Mouse (Mus musculus) liver, adult 2 months (tissue): ENCODE data around the gene Mettl14. TPM values are rescaled to one million over a fixed set of nuclear protein-coding genes. Genes with fewer than 3 reads are reported as not detected.

Source experiments
- DNase-seq: peaks from one replicate; pipeline ENCODE4 v3.0.0-alpha.2; 2011; ENCODE audit warnings: low read depth, low spot score; ENCODE audit errors: extremely low read depth
- H3K27ac ChIP-seq: fragments of 200-500 bp; replicated peaks from 2 replicates; pipeline ENCODE4 v1.5.1; 2012; ENCODE audit warnings: low read depth, mild to moderate bottlenecking, control low read depth, inconsistent platforms, low read length; ENCODE audit not compliant: insufficient read depth
- H3K27me3 ChIP-seq: fragments of 200-500 bp; 2 replicates; pipeline ENCODE4 v1.6.1; 2012; ENCODE audit warnings: mild to moderate bottlenecking, moderate library complexity, low read length, inconsistent platforms; ENCODE audit not compliant: control insufficient read depth, insufficient read depth
- H3K36me3 ChIP-seq: fragments of 200-500 bp; 2 replicates; pipeline ENCODE4 v1.6.1; 2012; ENCODE audit warnings: low read length, inconsistent platforms; ENCODE audit not compliant: control insufficient read depth, insufficient read depth
- H3K4me1 ChIP-seq: fragments of 200-500 bp; 2 replicates; pipeline ENCODE4 v1.6.1; 2011; ENCODE audit warnings: low read length; ENCODE audit not compliant: control insufficient read depth, insufficient read depth
- H3K4me3 ChIP-seq: fragments of 200-500 bp; 2 replicates; pipeline ENCODE4 v1.5.1; 2011; ENCODE audit warnings: low read depth, mild to moderate bottlenecking, control low read depth, low read length, moderate library complexity; ENCODE audit not compliant: insufficient read depth
- H3K79me2 ChIP-seq: fragments of 200-500 bp; 2 replicates; pipeline ENCODE4 v1.6.1; 2012; ENCODE audit warnings: inconsistent platforms, mild to moderate bottlenecking, low read length, moderate library complexity; ENCODE audit not compliant: control insufficient read depth, insufficient read depth
- H3K9ac ChIP-seq: fragments of 200-500 bp; 2 replicates; pipeline ENCODE4 v1.6.1; 2012; ENCODE audit warnings: low read depth, mild to moderate bottlenecking, control low read depth, inconsistent platforms, low read length
- CTCF ChIP-seq: fragments of 200-500 bp; IDR thresholded peaks from 2 replicates; pipeline ENCODE4 v1.5.1; 2011; ENCODE audit warnings: low read depth, low read length, control low read depth
- POLR2A ChIP-seq: fragments of 200-500 bp; IDR thresholded peaks from 2 replicates; pipeline ENCODE4 v1.6.1; 2011; ENCODE audit warnings: low read length, control low read depth; ENCODE audit not compliant: insufficient read depth; ENCODE audit errors: extremely low read depth
- WGBS: fragments of 180-500 bp; shearing (Covaris S2); methylation state at CpG from one replicate; pipeline ENCODE4 v1.1.7; 2018; 5-methylcytosine and 5-hydroxymethylcytosine counted together
- polyA plus RNA-seq: library from polyadenylated mRNA; depleted of rRNA; stranded (reverse); fragments of >200 nt; gene quantifications from 2 replicates; pipeline ENCODE4 v1.2.3, GENCODE M21; 2012; rRNA removed
- total RNA-seq: library from RNA; depleted of rRNA; stranded (reverse); fragments of >200 nt; gene quantifications from 2 replicates; pipeline ENCODE4 v1.2.3, GENCODE M21; 2014; rRNA removed

The Mettl14 gene
- 2.9 and 3.9 TPM in 2 replicates for total RNA-seq
- 1.9 and 2.9 TPM in 2 replicates for polyA plus RNA-seq

DNA sequence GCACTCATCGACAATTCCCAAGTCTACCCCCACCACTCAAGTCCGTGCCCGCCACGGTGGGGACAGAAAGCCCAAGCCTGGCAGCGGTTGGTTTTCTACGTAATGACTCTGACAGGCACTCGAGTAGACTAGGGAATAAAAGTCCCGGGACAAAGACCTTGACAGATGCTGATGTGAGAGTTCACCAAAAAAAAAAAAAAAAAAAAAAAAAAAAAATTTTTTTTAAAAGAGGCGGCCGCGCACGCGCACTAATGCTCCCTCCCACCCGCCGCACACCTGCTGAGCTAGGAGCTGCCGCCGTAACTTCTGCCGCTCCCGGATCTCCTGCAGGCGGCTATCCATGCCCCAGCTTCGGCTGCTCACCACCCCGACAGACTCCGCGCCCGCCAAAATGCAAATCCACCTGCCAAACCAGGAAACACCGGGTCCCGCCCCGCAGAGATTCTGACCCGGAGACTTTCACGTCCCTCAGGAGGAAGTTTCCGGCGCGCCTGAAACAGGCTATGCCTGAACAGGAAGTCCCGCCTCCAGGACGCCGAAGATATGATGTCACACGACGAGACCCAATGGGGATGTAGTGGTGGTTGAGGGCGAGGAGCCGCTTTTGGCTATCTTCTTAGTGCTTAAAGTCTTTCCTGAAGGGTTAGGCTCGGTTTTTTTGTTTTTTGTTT is at the start of gene Mettl14:
TSS of gene Mettl14 (minus strand) at position 623 of the 671 bp plus-strand sequence.
- under 1% methylated on average over 41 of the region's 41 CpGs for WGBS
- H3K9ac ChIP-seq = peak within 1 kb of the TSS; percentile 87
- TF ChIP-seq POLR2A (no peak), CTCF (no peak)
- DNase-seq = peak; percentile 94
- no peaks in the 10 kb centered on the region; the same call in 1 of the 2 replicates for H3K4me1 ChIP-seq
- H3K27me3 ChIP-seq = no peaks in the 10 kb centered on the region
- peak within 1 kb of the TSS; percentile 90 for H3K4me3 ChIP-seq
- H3K79me2 ChIP-seq = peaks cover 2% of the 10 kb centered on the region; the same call in 1 of the 2 replicates
- 0 out of 2 replicates have a peak, but pooled peaks cover 2% of the 10 kb centered on the region for H3K36me3 ChIP-seq
- H3K27ac ChIP-seq = peak within 1 kb of the TSS; percentile 91

GRCm38 (mm10) chr3:123433362-123433761 is 47.5 kb upstream of the Mettl14 start:
- H3K79me2 ChIP-seq = no peaks in the 10 kb centered on the region
- WGBS = 66% methylated on average over 3 of the region's 3 CpGs
- TF ChIP-seq POLR2A = no peak
- TF ChIP-seq CTCF = no peak
- no peak overlapping the region for H3K27ac ChIP-seq
- H3K4me3 ChIP-seq = no peak overlapping the region
- H3K4me1 ChIP-seq = no peaks in the 10 kb centered on the region
- DNase-seq = no peak
- no peaks in the 10 kb centered on the region for H3K27me3 ChIP-seq
- H3K9ac ChIP-seq = no peak overlapping the region
- H3K36me3 ChIP-seq = no peaks in the 10 kb centered on the region

DNA sequence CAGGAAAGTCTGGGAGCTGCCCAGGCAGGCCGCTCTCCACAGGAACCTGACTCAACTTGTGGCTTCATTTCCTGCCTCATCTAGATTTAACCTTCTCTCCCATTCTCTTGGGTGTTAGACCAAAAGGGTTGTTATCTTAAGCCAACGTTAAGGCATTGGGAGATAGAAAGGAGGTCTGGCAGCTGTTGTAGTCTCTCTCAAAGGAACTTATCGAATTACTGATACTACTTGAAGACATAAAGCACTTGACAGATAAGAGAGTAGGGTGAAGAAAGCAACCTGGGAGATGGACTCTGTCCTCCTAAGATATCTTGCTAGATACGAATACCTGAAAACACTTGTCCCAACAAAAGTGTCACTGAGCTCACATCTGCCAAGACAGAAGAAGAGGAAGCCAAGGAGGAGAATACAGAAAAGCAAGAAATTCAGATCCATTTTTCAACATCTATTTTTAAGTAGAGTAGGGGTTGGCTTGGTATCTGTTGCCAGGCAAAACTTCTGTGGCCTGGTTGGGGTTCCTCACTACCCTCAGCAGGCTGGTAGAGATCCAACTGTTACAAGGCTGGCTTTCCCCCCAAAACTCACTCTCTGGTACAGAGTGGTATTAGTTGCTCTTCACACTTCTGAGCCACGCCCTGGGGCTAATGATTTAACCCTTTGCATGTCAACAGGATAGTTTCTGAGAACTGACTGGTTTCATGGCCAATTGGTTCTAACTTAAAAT is 46.2 kb upstream of the Mettl14 start:
- no peaks in the 10 kb centered on the region for H3K27me3 ChIP-seq
- H3K4me1 ChIP-seq = no peaks in the 10 kb centered on the region
- H3K4me3 ChIP-seq = no peak overlapping the region
- H3K27ac ChIP-seq = no peak overlapping the region
- no peak for DNase-seq
- TF ChIP-seq CTCF = no peak
- no peak for TF ChIP-seq POLR2A
- H3K9ac ChIP-seq = no peak overlapping the region
- no peaks in the 10 kb centered on the region for H3K79me2 ChIP-seq
- H3K36me3 ChIP-seq = no peaks in the 10 kb centered on the region
- 36% methylated on average over 5 of the region's 5 CpGs for WGBS

DNA sequence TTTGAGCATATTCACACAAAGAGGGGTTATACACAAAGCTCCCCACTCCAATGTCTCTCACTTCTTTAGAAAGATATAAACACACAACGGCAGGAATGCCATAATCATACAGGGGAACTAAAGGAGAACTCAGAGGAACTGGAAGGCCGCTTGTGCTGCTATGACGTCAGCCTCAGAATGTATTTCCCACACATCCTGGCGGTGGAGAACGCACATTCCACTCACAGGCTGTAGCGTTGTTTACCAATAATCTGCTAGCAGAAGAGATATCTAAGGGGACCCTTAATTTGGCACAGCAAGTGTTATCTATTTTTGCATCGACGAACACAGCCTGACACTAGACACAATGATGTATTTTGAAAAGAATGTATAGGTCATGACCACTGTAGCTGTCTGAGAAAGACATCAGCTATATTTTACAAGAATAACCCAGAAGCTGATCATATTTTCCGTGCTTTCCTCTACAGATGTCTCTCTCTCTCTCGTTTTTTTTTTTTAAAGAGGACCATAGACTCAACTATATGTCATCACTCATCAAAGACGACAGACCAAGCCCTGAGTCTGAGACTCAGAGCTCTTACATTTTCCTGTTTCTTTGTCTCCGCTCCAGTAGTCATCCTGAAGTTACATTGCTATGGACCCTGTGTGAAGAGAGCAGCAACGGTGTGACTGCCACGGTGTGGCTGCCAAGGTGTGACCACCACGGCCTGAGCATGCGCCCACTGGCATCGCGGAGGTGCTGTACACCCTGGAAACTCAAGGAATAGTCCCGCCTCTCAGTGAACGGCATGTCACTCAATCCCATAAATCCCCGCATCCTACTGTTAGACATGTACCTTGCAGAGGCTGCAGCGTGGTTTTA is 43.9 kb upstream of the Mettl14 start:
- H3K4me3 ChIP-seq = no peak overlapping the region
- H3K79me2 ChIP-seq = no peaks in the 10 kb centered on the region
- no peak overlapping the region for H3K27ac ChIP-seq
- 81% methylated on average over 22 of the region's 22 CpGs for WGBS
- H3K27me3 ChIP-seq = no peaks in the 10 kb centered on the region
- no peaks in the 10 kb centered on the region for H3K36me3 ChIP-seq
- H3K9ac ChIP-seq = no peak overlapping the region
- TF ChIP-seq CTCF (no peak), POLR2A (no peak)
- no peak for DNase-seq
- H3K4me1 ChIP-seq = no peaks in the 10 kb centered on the region

DNA sequence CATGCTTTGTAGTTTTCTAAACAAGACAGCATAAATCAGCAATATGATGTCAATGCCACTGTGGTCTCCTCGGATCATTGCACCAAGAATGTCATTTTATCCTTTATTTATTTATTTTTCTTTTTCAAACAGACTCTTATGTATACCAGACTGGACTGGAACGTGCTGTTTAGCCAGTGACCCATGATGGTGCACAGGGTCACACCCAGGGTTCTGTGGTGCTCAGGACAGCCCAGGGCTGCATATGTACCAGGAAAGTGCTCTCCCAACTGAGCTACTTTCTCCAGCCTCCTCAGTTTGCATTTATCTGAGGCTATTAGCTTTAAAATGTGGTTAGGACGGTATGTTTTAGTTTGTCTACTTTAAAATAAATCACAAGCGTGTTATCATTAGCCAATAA is 42.1 kb upstream of the Mettl14 start:
- no peak overlapping the region for H3K27ac ChIP-seq
- WGBS = 61% methylated on average over 4 of the region's 4 CpGs

More for the DNA sequence above, 42.1 kb upstream of the Mettl14 start:
- no peak overlapping the region for H3K9ac ChIP-seq
- TF ChIP-seq POLR2A (no peak), CTCF (no peak)
- no peak overlapping the region for H3K4me3 ChIP-seq
- H3K36me3 ChIP-seq = no peaks in the 10 kb centered on the region
- DNase-seq = no peak
- H3K4me1 ChIP-seq = no peaks in the 10 kb centered on the region
- no peaks in the 10 kb centered on the region for H3K27me3 ChIP-seq
- H3K79me2 ChIP-seq = no peaks in the 10 kb centered on the region
